Mouse (Mus musculus) olfactory bulb, adult 2 months (tissue): ENCODE results near the gene Gfpt1.
"Not testable (repeated sequence)": the region's sequence is repeated elsewhere in the genome, so short reads cannot be mapped to it uniquely, and the experiment has no call there.

ENCODE experiments used
- CTCF ChIP-seq: fragments of 200-500 bp; IDR thresholded peaks from 2 replicates; pipeline ENCODE4 v1.5.1; 2012; ENCODE audit warnings: low read depth, mild to moderate bottlenecking, low read length, moderate library complexity; ENCODE audit not compliant: insufficient read depth
- POLR2A ChIP-seq: fragments of 200-500 bp; IDR thresholded peaks from 2 replicates; pipeline ENCODE4 v1.6.1; 2012; ENCODE audit warnings: mild to moderate bottlenecking, low read depth, low read length, moderate library complexity; ENCODE audit not compliant: insufficient read depth

DNA sequence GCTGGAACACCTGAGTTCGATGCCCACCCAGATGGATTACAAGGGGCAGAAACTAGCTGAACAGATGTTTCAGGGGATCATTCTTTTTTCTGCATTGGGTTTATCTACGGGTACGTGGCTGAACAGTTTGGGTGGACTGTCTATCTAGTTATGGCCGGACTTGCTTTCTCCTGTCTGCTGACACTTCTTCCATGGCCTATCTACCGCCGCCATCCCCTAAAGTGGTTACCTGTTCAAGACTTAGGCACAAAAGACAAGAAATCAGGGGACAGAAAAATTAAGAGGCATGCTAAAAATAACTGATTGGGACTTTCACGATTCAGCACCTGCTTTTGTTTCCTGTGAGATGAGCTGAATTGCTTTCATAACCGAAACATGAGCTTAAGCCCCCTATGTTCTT lies 51.0 kb downstream of the Gfpt1 start:
- TF ChIP-seq CTCF, POLR2A: not testable (repeated sequence)
